Mouse (Mus musculus) small intestine, adult 2 months (tissue): ENCODE measurements around the gene Imp3.

Experiments
- CTCF ChIP-seq: fragments of 200-500 bp; IDR thresholded peaks from 2 replicates; pipeline ENCODE4 v1.5.1; 2012; ENCODE audit warnings: low read depth, mild to moderate bottlenecking, control low read depth, inconsistent platforms, low read length, moderate library complexity, mixed read lengths; ENCODE audit not compliant: insufficient replicate concordance, insufficient read length; ENCODE audit errors: extremely low read depth
- POLR2A ChIP-seq: fragments of 200-500 bp; IDR thresholded peaks from 2 replicates; pipeline ENCODE4 v1.6.1; 2012; ENCODE audit warnings: low read depth, mild to moderate bottlenecking, control low read depth, inconsistent platforms, low read length, moderate library complexity

DNA sequence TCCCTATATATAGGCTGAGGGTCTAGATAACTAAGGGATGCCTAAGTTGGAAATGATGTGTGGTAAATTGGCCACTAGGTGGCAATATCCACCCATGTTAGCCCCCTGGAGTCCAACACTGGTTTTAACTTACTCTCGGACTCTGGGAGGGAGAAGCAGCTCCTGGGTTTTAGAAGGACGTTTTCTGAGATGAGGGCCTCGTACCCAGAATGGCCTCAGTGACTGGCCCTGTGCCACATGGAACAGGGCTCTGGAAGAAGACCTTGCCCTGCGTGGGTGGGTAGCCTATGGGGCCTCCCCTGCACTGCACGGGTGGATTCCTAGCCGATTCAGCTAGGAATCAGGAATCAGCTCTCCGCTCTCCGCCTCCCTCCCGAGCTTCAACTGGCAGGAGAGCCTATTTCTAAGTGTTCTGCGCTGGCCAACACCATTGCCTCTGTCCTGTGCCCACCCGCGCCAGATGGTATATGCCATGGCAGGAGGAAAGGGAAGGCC, 45.7 kb upstream of the Imp3 start:
- peak; percentile 54; the same call in 1 of the 2 replicates for TF ChIP-seq CTCF
- TF ChIP-seq POLR2A, result no peak
